Mouse (Mus musculus): ENCODE results near the gene Gpr171. TPM values are rescaled to one million over a fixed set of nuclear protein-coding genes. Genes with fewer than 3 reads are reported as not detected.
A peak's percentile ranks its signal among the peaks of the same experiment; 100 is the strongest.
"Not testable (repeated sequence)": the region's sequence is repeated elsewhere in the genome, so short reads cannot be mapped to it uniquely, and the experiment has no call there.

Gpr171 gene
- polyA plus RNA-seq (2015; fragmentation: Nextera tagmentation; extraction: Ambion mirVana), result 26.4 and 27.8 TPM in 2 replicates

DNA sequence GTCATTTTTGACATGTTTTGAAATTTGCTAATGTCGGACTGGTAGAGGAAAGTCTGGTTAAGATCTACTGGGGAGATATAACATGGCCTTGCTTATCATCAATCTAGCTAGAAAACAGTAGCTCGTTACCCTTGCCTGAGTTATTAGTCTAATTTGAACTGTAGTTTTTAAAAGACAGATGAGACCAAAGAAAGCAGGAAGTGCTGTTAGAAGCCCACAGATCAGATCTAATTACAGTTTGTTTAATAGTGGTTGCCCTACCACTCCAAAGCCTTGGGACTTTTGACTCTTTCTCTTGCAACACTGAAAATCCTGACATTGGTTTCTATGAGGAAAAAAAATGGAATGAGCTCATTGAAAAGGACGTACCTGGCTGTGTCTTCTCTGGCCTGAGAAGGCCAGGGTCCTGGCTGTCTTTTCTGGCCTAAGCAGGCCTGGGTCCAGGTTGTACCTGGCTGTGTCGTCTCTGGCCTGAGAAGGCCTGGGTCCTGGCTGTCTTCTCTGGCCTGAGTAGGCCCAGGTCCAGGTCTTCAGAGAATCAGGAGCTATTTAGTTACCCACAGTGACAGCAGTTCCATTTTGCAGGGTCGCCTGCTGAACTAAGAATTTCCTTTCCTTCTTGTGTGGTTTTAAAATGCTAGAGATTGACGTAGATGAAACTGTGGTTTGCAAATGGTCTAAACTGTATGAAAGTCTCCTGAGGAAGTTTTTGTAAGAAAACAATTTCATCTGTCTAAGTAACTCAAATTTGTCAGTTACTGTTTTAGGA is at the start of gene Gpr171:
Gene Gpr171 (minus strand): TSS at position 604 of the 769 bp plus-strand sequence.
- DNase-seq (ENCODE audit: low spot score), result peak; percentile 72

DNA sequence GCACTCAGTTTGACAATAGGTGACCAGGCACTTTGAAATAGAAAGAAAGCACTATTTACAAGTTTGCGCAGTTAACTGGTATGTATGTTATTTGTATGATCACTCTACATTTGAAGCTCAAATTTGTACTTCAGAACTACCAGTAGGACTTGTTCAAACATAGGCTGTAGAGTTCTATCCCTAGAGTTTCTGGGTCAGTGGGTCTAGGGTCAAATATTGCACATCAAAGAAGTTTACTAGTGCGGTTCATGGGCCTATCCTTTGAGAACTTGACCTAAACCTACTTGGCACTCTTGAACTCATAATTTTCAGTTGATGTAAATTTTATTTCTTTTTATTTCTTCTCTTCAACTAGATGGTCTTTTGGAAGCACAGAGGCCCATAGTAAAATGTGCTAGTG is 49.0 kb upstream of the Gpr171 start:
- no peak for DNase-seq (ENCODE audit: low spot score)

DNA sequence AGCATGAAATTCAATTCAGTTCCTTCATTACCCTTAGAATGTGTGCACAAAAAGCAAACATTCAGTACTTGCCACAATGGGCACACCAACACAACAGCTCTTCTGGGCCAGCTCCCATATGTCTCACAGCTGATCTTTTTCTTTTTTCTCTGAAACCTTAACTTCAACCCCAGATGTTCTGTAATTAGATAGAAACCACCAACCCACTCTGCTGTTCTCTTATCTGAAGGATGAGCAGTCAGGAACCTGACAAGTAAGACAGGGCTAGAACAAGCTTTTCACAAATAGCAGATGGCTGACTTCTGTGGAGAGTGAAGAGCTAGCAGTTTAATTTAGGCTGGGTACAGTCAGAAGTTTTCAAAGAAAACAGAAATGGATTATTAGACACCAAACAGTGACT is 48.0 kb upstream of the Gpr171 start:
- DNase-seq (ENCODE audit: low spot score), result no peak

DNA sequence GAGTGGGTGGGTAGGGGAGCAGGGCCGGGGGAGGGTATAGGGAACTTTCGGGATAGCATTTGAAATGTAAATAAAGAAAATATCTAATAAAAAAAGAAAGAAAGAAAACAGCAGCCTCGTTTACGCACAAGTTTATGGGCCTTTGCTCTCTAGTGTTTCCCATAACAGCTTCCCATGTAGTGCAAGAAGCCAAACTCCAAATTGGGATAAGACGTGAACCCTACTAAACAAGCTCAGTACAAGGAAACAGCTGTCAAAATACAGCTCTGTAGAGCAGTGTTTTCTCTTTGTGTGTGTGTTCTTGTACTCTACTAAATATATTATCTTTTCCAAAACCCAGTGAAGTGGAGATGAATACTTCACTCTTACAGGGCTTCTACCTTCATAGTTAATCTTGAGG is 43.6 kb upstream of the Gpr171 start:
- no peak for DNase-seq (ENCODE audit: low spot score)

DNA sequence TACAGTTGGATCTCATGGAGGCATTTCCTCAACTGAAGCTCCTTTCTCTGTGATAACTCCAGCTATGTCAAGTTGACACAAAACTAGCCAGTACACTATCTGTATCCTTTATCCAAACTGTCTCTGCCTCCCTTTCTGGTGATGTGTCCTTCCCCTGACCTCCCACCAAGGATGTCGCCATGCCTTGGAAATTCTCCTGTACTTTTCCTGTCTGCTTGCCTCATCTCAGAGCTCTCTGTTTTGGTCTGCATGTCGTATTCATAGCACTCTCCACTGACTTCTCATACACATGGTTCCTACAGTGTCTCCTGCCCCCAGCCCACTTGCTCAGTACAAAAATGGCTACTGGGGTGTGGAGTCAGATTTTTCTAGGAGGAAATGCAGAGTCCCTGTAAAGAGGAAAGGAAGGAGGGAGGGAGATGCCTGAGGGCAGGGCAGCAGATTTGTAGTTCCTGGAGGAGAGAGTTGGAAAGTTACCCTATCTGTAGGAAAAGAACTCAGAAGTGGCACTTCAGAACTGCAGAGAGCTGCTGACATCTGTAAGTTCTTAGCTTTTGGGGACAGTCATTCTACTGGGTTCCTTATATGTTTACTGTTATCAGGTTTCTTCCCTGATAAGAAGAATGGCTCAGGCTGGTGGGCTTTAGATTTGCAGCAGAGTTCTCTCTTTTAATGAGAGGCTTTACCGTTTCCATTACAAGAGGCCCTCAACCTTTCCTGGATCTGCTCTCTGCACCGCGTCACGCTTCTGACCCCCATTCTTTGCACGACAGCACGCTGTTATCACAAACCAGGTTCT is 40.1 kb upstream of the Gpr171 start:
- no peak for DNase-seq (ENCODE audit: low spot score)

DNA sequence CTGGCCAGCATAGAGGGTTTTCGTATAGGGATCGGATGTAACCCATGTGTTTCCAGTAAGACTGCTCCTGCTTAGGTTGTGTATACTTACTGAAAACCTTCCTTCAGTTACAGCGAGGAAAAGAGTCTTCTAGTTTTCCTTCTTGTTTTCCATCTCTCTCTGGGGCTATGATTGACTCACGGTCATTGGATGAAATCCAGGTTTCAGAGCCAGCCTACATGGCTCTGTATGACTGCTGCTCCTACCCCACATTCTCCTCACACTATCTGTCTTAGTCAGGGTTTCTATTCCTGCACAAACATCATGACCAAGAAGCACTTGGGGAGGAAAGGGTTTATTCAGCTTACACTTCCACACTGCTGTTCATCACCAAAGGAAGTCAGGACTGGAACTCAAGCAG is 39.3 kb upstream of the Gpr171 start:
- DNase-seq (ENCODE audit: low spot score), result not testable (repeated sequence)

DNA sequence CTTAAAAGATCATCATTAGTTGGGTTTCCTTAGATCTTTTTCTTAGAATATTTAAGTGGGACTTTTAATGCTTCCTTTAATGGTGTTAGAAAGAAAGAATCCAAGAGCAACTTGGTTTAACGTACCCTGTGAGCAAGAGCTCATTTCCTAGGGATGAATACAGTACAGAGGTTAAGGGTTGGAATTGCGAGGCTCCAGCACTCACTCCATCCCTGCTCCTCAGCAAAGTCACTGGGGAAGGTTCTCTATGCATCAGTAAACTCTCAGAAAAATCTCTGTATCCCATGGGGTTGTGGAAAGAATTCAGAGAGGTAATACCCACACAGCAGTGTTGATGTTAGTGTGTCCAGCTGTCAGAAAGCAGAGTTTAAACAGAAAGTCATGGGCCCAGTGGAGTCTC is 38.5 kb upstream of the Gpr171 start:
- no peak for DNase-seq (ENCODE audit: low spot score)

DNA sequence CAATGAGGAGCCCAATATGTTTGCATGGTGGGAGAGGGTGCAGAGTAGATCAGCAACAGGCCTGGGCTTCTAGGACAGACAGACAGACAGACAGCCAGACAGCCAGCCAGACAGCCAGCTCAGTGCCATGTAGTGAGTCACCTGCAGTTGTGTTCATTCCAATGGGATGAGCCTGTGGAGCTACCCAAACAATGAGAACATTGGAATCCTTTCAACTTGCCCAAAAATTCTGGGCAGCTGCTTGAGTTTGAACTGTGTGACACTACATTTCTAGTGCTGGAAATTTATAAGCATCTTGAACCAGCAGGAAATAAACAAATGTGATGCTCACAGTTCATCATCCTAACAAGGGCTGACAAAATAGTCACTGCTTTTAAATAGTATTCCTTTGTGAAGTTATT is 38.0 kb upstream of the Gpr171 start:
- no peak for DNase-seq (ENCODE audit: low spot score)

DNA sequence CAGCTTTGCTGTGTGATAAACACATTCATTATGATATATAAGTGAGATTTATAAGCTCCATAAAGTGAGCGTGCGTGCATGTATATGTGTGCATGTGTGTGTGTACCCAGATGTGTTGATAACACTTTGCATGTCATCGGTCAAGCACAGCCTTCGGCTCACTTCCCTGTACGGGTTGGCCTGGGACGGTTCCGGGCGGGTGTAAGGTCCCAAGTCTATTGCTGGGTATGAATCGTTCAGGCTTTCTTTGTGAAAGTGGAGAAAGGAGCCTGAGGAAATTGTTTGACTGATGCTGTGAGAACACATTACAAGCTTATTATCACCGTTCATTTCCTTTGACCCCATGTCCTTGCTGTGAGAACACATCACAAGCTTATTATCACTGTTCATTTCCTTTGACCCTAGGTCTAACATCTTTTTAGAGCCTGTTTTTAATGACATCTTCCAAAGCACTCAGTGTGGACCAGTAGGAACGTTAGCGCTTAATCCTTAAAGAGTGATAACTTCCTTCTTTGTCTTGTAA is 37.4 kb upstream of the Gpr171 start:
- no peak for DNase-seq (ENCODE audit: low spot score)

DNA sequence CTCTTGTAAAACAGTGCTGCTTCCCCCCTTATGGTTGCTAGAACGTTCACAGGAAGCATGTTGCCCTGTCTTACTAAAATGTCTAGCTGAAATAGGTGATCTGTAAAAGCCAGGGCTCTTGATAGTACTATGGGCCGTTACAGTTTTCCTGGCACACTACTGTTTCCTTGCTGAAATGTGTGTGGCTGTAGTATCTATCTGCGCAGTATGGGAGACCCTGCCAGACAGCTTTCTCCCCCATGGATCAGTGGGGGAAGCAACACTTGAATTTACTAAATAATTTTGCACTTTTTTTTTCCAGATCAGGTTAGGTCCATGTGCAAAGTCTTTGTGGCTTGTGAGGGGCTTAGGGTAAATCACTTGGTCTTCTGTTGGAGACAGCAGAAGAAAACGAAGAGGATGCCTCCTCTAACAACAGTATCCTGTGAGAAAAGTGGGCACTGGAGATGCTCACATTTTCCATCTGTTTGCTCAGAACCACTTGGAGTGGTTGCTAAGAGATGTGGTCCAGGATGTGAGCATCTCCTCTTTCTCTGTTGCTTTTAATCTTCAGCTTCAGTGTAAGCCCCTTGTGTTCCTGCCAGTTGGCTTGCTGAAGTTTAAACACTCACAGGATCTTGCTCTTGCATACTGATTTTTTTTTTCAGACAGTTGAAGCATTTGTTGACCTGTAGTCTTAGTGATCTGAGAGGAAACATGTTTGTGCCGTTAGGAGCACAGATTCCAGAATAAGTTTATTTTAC is 34.5 kb upstream of the Gpr171 start:
- no peak for DNase-seq (ENCODE audit: low spot score)

DNA sequence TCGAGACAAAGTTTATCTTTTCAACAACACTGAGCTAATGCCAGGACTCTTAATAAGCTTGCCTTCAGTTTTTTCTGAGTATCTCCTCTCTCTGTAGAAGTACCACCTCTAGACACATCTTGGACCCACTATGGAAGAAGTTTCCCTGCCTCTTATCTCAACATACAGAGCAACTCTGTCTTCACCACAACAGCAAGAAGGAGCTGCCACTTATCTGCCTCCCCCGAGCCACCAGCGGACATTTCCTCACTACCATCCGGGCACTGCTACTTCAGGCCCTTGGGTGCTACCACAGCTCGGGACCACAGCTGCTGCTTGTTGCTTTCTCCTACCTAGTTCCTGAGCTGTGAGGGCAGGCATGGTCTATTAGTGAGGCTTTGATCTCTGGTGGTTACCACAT is 31.6 kb upstream of the Gpr171 start:
- DNase-seq (ENCODE audit: low spot score), result peak; percentile 17

DNA sequence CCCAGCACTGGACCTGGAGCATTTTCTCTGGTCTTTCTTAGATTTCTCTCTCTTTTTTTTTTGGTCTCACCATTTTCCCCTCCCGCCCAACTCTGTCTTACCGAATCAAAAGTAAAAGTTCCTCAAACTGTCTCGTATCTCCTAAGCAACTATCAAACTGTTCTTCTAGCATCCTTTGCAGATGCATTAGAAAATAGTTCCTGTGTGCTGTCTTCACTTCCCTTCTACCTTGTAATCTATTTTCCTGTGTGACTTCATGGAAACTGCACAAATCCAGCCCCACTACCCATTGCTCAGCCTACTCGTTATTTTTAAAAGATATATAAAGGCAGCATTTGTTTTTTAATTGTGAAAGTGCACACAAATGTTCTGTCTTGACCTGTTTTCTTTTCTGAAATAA is 30.3 kb upstream of the Gpr171 start:
- DNase-seq (ENCODE audit: low spot score), result no peak

DNA sequence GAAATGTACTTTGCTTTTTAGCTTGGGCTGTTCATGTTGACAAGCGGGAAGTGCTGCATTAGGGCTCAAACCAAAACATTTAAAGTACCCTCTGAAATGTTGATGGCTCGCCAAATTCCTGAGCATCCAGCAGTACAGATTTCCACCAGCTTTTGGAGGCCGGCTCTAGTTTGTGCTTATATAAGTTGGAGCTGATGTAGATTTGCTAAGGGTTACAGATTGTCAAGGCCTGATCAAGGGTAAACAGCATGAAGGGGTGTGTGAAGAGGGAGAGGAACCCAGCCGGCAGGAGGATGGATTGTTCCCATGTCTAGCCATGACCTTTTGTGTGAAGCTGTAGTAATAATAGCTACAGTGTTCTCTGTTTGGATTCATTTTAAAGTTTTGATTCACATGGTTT is 29.5 kb upstream of the Gpr171 start:
- DNase-seq (ENCODE audit: low spot score), result no peak

DNA sequence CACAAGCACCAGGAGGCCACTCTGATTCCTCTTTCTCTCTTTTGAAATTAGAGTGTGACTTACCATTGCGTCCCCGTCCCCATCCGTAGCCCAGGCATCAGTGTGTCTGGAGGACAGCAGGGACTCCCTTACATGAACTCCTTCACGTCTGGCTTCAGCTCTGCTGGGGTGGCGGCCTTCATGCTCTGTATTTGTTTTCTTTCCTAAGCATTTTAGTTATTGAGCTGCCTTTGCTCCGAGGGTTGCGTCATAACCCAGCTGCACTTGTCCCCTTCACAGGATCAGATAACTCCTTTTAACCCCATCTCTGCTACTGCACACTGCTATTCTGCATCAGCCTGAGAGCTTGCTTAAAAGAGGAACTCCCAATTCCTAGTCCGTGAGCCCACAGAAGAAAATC is 28.8 kb upstream of the Gpr171 start:
- DNase-seq (ENCODE audit: low spot score), result peak; percentile 53

DNA sequence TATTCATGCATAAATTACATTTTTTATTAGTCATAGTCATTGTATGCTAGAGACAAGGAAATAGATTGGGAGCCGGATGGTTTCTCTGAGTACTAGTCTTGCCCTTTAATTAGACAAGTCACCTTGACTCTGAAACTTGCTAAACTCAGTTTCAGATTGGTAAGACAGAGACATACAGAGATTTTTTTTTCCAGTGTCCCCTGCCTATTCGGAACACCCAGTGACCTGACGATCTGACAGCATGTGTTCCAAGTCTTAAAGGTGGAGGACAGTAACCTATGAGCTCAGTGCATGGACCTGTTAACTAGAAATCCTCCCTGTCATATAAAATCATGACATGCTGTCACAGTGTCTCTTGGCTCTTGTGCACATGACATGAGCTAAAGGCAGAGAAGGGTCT is 27.9 kb upstream of the Gpr171 start:
- DNase-seq (ENCODE audit: low spot score), result no peak

DNA sequence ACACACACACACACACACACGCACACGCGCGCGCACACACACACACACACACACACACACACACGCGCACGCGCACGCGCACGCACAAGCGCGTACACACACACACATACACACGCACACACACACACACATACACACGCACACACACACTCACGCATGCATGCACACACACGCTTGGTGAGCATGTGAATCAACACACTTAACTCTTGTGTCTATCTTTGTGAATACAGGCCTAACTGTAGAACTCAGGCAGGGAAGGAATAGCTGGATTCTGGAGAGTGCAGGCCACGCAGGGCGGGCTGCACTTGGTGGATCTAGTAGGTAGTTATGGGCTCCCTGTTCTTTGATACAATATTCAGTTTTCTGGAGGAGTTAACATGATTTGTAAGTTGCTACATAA is 27.1 kb upstream of the Gpr171 start:
- DNase-seq (ENCODE audit: low spot score), result no peak

DNA sequence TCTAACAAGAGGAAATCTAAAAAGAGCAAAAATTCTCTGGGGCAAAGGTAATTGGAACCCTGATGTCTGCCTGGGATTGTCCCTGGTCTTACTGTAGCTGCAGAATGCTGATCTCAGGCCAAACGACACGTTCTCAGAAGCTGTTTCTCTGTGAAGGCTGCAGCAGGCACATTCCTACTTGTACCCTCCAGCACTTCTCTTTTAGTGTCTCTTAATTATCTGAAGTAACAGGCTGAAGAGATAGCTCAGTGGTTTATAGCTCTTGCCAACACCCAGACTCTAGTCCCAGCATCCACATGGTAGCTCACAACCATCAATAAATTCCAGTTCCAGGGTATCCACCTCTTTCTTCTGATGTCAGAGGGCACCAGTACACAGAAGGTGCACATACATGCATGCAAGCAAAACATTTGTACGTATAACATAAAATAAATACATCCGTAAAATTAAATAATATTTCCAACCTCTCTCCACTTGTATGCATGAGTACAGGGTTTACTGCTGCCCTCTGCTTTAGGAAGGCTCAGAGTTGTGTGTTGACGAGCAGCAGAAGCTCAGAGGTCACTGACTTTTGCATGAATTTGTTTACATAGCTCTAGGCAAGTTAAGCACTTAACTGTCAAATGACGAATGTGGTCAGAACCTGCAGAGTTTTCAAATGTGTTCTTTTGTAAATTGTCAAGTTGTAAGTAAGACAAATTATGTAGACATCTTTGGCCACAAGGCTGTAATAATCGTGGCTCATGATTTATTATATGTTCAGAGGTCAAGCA is 24.3 kb upstream of the Gpr171 start:
- DNase-seq (ENCODE audit: low spot score), result no peak

DNA sequence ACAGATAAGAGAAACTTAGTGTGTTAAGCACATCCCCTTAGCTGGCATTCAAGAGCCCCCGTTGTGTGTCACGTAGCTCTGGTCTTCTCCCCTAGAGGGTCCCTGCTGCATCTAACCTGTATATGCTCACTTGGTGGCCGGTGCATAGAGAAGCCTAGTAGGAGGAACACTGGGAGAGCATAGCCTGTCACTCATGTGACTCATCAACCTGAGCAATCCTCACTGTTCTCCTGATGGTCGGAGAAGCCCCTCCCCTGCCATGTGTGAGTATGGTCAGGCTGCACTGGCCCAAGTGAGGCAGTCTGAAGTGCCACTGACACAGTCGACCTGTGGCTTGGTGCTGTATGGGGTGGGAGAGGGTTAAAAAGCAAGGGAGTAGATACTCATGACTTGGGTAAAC is 23.4 kb upstream of the Gpr171 start:
- no peak for DNase-seq (ENCODE audit: low spot score)

DNA sequence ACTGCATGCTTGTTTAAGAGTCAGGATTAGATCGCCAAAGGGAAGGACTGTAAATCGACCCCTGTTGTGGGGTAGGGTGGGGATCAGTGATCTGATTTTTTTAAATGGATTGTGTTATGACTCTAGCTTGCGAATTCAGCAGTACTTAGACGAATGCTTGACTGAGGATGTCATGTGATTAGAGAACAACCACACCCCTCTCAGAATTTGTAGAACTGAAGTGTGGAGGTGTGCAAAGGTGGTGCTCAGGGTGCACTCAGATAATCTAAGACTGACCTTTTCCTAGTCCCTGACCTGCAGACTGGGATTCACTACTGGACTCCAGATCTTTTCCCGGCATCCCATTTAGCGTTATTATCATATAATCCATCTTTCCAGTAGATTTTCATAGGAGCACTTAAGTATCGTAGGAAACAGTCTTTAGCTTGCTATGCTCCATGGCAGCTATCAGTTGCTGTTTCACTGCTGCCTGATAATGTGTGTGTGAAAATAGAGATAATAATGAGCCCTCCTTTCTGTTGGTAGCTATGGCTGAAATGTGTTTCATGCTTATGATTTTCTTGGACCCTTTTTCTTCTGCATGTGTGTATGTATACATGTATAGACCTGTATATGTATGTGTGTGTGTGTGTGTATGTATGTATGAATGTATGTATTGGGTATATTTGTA is 20.3 kb upstream of the Gpr171 start:
- DNase-seq (ENCODE audit: low spot score), result no peak

DNA sequence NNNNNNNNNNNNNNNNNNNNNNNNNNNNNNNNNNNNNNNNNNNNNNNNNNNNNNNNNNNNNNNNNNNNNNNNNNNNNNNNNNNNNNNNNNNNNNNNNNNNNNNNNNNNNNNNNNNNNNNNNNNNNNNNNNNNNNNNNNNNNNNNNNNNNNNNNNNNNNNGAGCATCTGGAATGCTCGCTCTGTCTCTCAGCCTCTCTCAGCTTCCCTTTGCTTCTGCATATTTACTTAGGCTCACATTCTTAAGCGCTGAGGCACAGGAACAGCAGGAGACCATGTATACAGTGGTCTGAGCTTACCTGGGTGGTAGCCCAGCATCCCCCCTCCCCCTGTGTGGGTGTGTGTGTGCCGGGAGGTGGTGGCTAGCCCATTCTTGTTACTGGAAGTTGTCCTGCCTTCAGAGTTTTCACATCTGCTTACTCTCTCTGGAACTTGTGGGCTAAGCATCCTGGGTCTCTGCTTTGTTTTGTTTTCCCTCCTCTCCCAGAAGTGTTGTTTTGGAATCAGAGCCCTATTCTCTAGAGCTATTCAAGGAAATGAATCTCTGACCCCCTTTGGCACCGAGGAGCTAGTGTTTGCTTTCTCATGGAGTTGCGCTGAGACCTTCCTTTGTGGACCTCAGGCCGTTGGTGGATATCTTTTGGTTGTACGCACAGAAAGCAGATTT is 19.6 kb upstream of the Gpr171 start:
- no peak for DNase-seq (ENCODE audit: low spot score)

All from thymus, postnatal 0 days (tissue).